Mouse (Mus musculus) small intestine, adult 2 months (tissue): ENCODE measurements around the gene Agtrap.

Source experiments
- CTCF ChIP-seq: fragments of 200-500 bp; IDR thresholded peaks from 2 replicates; pipeline ENCODE4 v1.5.1; 2012; ENCODE audit warnings: low read depth, mild to moderate bottlenecking, control low read depth, inconsistent platforms, low read length, moderate library complexity, mixed read lengths; ENCODE audit not compliant: insufficient replicate concordance, insufficient read length; ENCODE audit errors: extremely low read depth
- POLR2A ChIP-seq: fragments of 200-500 bp; IDR thresholded peaks from 2 replicates; pipeline ENCODE4 v1.6.1; 2012; ENCODE audit warnings: low read depth, mild to moderate bottlenecking, control low read depth, inconsistent platforms, low read length, moderate library complexity

DNA sequence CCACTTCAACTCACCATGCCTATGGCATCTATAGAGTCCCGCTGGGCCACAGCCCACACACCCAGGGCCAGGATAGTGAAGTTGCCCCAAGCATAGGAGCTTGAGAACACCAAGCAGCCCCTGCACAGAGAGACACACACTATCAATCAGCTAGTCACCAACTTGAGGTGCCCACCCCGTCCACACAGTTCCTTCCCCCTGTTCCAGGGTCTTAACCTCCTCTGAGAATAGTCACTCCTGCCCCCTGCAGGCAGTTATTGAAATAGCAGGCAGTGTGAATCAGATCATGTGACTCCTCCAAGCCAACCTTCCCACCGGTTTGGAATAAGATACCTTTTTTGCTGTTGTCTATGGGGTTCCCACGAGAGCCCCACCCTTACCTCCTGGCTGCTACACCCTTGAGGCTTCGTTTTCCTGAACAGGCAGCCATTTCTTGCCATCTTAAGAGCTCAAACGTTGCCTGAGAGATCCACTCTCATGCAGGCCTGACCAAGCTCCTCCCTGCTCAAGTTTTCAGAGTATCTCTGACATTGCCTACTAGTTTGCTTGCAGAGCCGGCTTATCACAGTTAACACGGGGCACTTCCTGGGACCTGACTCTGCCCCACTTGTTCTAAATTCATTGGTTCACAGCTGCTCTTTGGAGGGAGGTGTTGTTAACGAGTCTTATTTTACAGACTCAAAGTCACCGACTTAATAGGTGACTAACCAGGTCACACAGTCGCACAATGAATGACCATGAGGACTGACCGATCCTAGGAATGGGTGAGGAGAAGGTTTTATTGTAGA is 5.4 kb downstream of the Agtrap start:
- TF ChIP-seq CTCF, result peak; percentile 51; the same call in 1 of the 2 replicates
- TF ChIP-seq POLR2A, result no peak
